Mouse (Mus musculus): ENCODE measurements around the gene Gm5622. TPM values are rescaled to one million over a fixed set of nuclear protein-coding genes. Genes with fewer than 3 reads are reported as not detected.
"Not testable (repeated sequence)": the region's sequence is repeated elsewhere in the genome, so short reads cannot be mapped to it uniquely, and the experiment has no call there.

Gm5622 gene
- polyA plus RNA-seq (2016; fragmentation: Nextera tagmentation; extraction: Ambion mirVana) = not detected in 2 replicates

GRCm38 (mm10) chr14:51552490-51552889 is at the start of gene Gm5622:
Gm5622 (plus strand) TSS chr14:51552790.
- Histone ChIP-seq H3K4me3 (no peak within 1 kb of the TSS), H3K4me2 (no peak within 1 kb of the TSS), H3K9me3 (replicated peaks) (no peaks in the 10 kb centered on the region), H3K27me3 (replicated peaks) (no peaks in the 10 kb centered on the region), H3K27ac (ENCODE audit: poor library complexity, severe bottlenecking) (no peak within 1 kb of the TSS), H3K36me3 (no peaks in the 10 kb centered on the region), H3K4me1 (replicated peaks) (no peaks in the 10 kb centered on the region), H3K9ac (no peak within 1 kb of the TSS)
- no peak for ATAC-seq (ENCODE audit: insufficient number of reproducible peaks, low FRiP score)
- WGBS = 80% methylated on average over 4 of the region's 4 CpGs

- H3K9me3 ChIP-seq (replicated peaks) = no peaks in the 10 kb centered on the region
- H3K27me3 ChIP-seq (replicated peaks) = no peaks in the 10 kb centered on the region
- H3K27ac ChIP-seq (ENCODE audit: poor library complexity, severe bottlenecking) = no peak overlapping the region
- 93% methylated on average over 8 of the region's 8 CpGs for WGBS
- H3K4me3 ChIP-seq = no peak overlapping the region
- no peaks in the 10 kb centered on the region for H3K36me3 ChIP-seq
- H3K4me1 ChIP-seq (replicated peaks) = no peaks in the 10 kb centered on the region
- ATAC-seq (ENCODE audit: insufficient number of reproducible peaks, low FRiP score) = no peak
- H3K9ac ChIP-seq = no peak overlapping the region
- H3K4me2 ChIP-seq = no peak overlapping the region
Observed at GRCm38 (mm10) chr14:51507416-51507815, 45.2 kb upstream of the Gm5622 start.

- H3K27ac ChIP-seq (ENCODE audit: poor library complexity, severe bottlenecking); H3K36me3 ChIP-seq: not testable (repeated sequence)
- 79% methylated on average over 2 of the region's 2 CpGs for WGBS
Observed at GRCm38 (mm10) chr14:51573963-51574362, 21.4 kb downstream of the Gm5622 start, which contains the start of gene Gm17175. Gm17175 (minus strand) TSS chr14:51574063.

GRCm38 (mm10) chr14:51592039-51592438 is 39.4 kb downstream of the Gm5622 start, which contains the start of gene Gm17174:
Gm17174 (minus strand) TSS chr14:51592139.
- not testable (repeated sequence) for H3K4me2 ChIP-seq; ATAC-seq (ENCODE audit: insufficient number of reproducible peaks, low FRiP score); H3K4me3 ChIP-seq; H3K27me3 ChIP-seq (replicated peaks); H3K36me3 ChIP-seq; H3K9me3 ChIP-seq (replicated peaks); H3K4me1 ChIP-seq (replicated peaks); H3K9ac ChIP-seq; H3K27ac ChIP-seq (ENCODE audit: poor library complexity, severe bottlenecking)
- 78% methylated on average over 4 of the region's 4 CpGs for WGBS

More at GRCm38 (mm10) chr14:51573963-51574362, 21.4 kb downstream of the Gm5622 start, which contains the start of gene Gm17175:
- not testable (repeated sequence) for H3K4me3 ChIP-seq; ATAC-seq (ENCODE audit: insufficient number of reproducible peaks, low FRiP score); H3K4me1 ChIP-seq (replicated peaks); H3K27me3 ChIP-seq (replicated peaks); H3K9ac ChIP-seq; H3K9me3 ChIP-seq (replicated peaks); H3K4me2 ChIP-seq

- H3K4me3 ChIP-seq = no peak within 1 kb of the TSS
- no peak within 1 kb of the TSS for H3K27ac ChIP-seq (ENCODE audit: poor library complexity, severe bottlenecking)
- no peak within 1 kb of the TSS for H3K4me2 ChIP-seq
- no peaks in the 10 kb centered on the region for H3K9me3 ChIP-seq (replicated peaks)
- H3K9ac ChIP-seq = no peak within 1 kb of the TSS
- H3K4me1 ChIP-seq (replicated peaks) = no peaks in the 10 kb centered on the region
- H3K36me3 ChIP-seq = no peaks in the 10 kb centered on the region
- 85% methylated on average over 1 of the region's 1 CpGs for WGBS
- no peaks in the 10 kb centered on the region for H3K27me3 ChIP-seq (replicated peaks)
- no peak for ATAC-seq (ENCODE audit: insufficient number of reproducible peaks, low FRiP score)
Observed at GRCm38 (mm10) chr14:51611210-51611609, 58.6 kb downstream of the Gm5622 start, which contains the start of gene Gm17078. Gm17078 (minus strand) TSS chr14:51611310.

- not testable (repeated sequence) for H3K4me1 ChIP-seq (replicated peaks); H3K27ac ChIP-seq (ENCODE audit: poor library complexity, severe bottlenecking); H3K27me3 ChIP-seq (replicated peaks); H3K9ac ChIP-seq; H3K9me3 ChIP-seq (replicated peaks); H3K36me3 ChIP-seq; H3K4me2 ChIP-seq; ATAC-seq (ENCODE audit: insufficient number of reproducible peaks, low FRiP score); H3K4me3 ChIP-seq
- WGBS = 86% methylated on average over 1 of the region's 1 CpGs
Observed at GRCm38 (mm10) chr14:51632426-51632825, 79.8 kb downstream of the Gm5622 start.

GRCm38 (mm10) chr14:51635566-51635965 is 83.0 kb downstream of the Gm5622 start, which contains the start of gene Gm4181:
Gm4181 (minus strand) TSS chr14:51635666.
- ATAC-seq (ENCODE audit: insufficient number of reproducible peaks, low FRiP score); H3K9ac ChIP-seq; H3K36me3 ChIP-seq; H3K4me1 ChIP-seq (replicated peaks); H3K4me2 ChIP-seq; H3K4me3 ChIP-seq; H3K9me3 ChIP-seq (replicated peaks); H3K27me3 ChIP-seq (replicated peaks); H3K27ac ChIP-seq (ENCODE audit: poor library complexity, severe bottlenecking): not testable (repeated sequence)
- WGBS = 65% methylated on average over 1 of the region's 1 CpGs

GRCm38 (mm10) chr14:51677269-51677668 is 124.7 kb downstream of the Gm5622 start:
- no peak for ATAC-seq (ENCODE audit: insufficient number of reproducible peaks, low FRiP score)
- no peaks in the 10 kb centered on the region for H3K36me3 ChIP-seq
- no peak overlapping the region for H3K4me2 ChIP-seq
- no peaks in the 10 kb centered on the region for H3K27me3 ChIP-seq (replicated peaks)
- no peaks in the 10 kb centered on the region for H3K4me1 ChIP-seq (replicated peaks)
- H3K27ac ChIP-seq (ENCODE audit: poor library complexity, severe bottlenecking) = no peak overlapping the region
- no peaks in the 10 kb centered on the region for H3K9me3 ChIP-seq (replicated peaks)
- no peak overlapping the region for H3K4me3 ChIP-seq
- 86% methylated on average over 5 of the region's 5 CpGs for WGBS
- H3K9ac ChIP-seq = no peak overlapping the region

- not testable (repeated sequence) for H3K4me2 ChIP-seq; H3K9ac ChIP-seq; H3K4me3 ChIP-seq; H3K36me3 ChIP-seq; H3K27ac ChIP-seq (ENCODE audit: poor library complexity, severe bottlenecking); H3K4me1 ChIP-seq (replicated peaks); H3K27me3 ChIP-seq (replicated peaks); H3K9me3 ChIP-seq (replicated peaks); ATAC-seq (ENCODE audit: insufficient number of reproducible peaks, low FRiP score)
- WGBS = 69% methylated on average over 1 of the region's 2 CpGs
Observed at GRCm38 (mm10) chr14:51695368-51695767, 142.8 kb downstream of the Gm5622 start, which contains the start of gene Gm17079. Gm17079 (minus strand) TSS chr14:51695468.

Other genes with a start within 250 kb of the Gm5622 start
- not detected in 2 replicates for gene Gm7247, start 191.0 kb upstream of the Gm5622 start, polyA plus RNA-seq (2016; fragmentation: Nextera tagmentation; extraction: Ambion mirVana)
- not detected in 2 replicates for gene Vmn2r88, start 142.0 kb upstream of the Gm5622 start, polyA plus RNA-seq (2016; fragmentation: Nextera tagmentation; extraction: Ambion mirVana)
- not detected in 2 replicates for gene Vmn2r89, start 100.9 kb upstream of the Gm5622 start, polyA plus RNA-seq (2016; fragmentation: Nextera tagmentation; extraction: Ambion mirVana)
- gene Gm17175, start 21.3 kb downstream of the Gm5622 start, polyA plus RNA-seq (2016; fragmentation: Nextera tagmentation; extraction: Ambion mirVana) = not detected in 2 replicates
- gene Gm17174, start 39.3 kb downstream of the Gm5622 start, polyA plus RNA-seq (2016; fragmentation: Nextera tagmentation; extraction: Ambion mirVana) = not detected in 2 replicates
- not detected in 2 replicates for gene Gm17078, start 58.5 kb downstream of the Gm5622 start, polyA plus RNA-seq (2016; fragmentation: Nextera tagmentation; extraction: Ambion mirVana)
- gene Gm4181, start 82.9 kb downstream of the Gm5622 start, polyA plus RNA-seq (2016; fragmentation: Nextera tagmentation; extraction: Ambion mirVana) = not detected in 2 replicates
- not detected in 2 replicates for gene Gm17079, start 142.7 kb downstream of the Gm5622 start, polyA plus RNA-seq (2016; fragmentation: Nextera tagmentation; extraction: Ambion mirVana)
- not detected in 2 replicates for gene Gm5800, start 164.4 kb downstream of the Gm5622 start, polyA plus RNA-seq (2016; fragmentation: Nextera tagmentation; extraction: Ambion mirVana)
- gene Ang4, start 220.8 kb downstream of the Gm5622 start, polyA plus RNA-seq (2016; fragmentation: Nextera tagmentation; extraction: Ambion mirVana) = not detected in 2 replicates
- gene AY358078, start 247.3 kb downstream of the Gm5622 start, polyA plus RNA-seq (2016; fragmentation: Nextera tagmentation; extraction: Ambion mirVana) = not detected in 2 replicates